Mouse (Mus musculus) hindbrain, embryonic 13.5 days (tissue): ENCODE measurements around the gene Ergic1. TPM values are rescaled to one million over a fixed set of nuclear protein-coding genes. Genes with fewer than 3 reads are reported as not detected.

Source experiments
- ATAC-seq: fragments of 200-750 bp; cut with Nextera tagmentation; 2 replicates; pipeline ENCODE4 v1.8.0; 2017; ENCODE audit warnings: moderate TSS enrichment; ENCODE audit not compliant: low FRiP score
- H3K27ac ChIP-seq: fragments of 300-500 bp; sonication (generic); 2 replicates; pipeline ENCODE4 v1.5.1; 2015; ENCODE audit warnings: inconsistent platforms, mild to moderate bottlenecking, moderate library complexity
- H3K27me3 ChIP-seq: fragments of 300-500 bp; sonication (generic); 2 replicates; pipeline ENCODE4 v1.6.1; 2015; ENCODE audit warnings: mild to moderate bottlenecking, inconsistent platforms
- H3K36me3 ChIP-seq: fragments of 300-500 bp; sonication (generic); 2 replicates; pipeline ENCODE4 v1.6.1; 2015; ENCODE audit warnings: mild to moderate bottlenecking, inconsistent platforms
- H3K4me1 ChIP-seq: fragments of 300-500 bp; sonication (generic); replicated peaks from 2 replicates; pipeline ENCODE4 v1.6.1; 2015; ENCODE audit warnings: inconsistent platforms
- H3K4me2 ChIP-seq: fragments of 300-500 bp; sonication (generic); 2 replicates; pipeline ENCODE4 v1.6.1; 2015; ENCODE audit warnings: inconsistent platforms, mild to moderate bottlenecking, moderate library complexity
- H3K4me3 ChIP-seq: fragments of 300-500 bp; sonication (generic); 2 replicates; pipeline ENCODE4 v1.5.1; 2015; ENCODE audit warnings: mild to moderate bottlenecking, inconsistent platforms
- H3K9ac ChIP-seq: fragments of 300-500 bp; sonication (generic); 2 replicates; pipeline ENCODE4 v1.6.1; 2015; ENCODE audit warnings: mild to moderate bottlenecking, inconsistent platforms
- H3K9me3 ChIP-seq: fragments of 300-500 bp; sonication (generic); 2 replicates; pipeline ENCODE4 v1.6.1; 2016; ENCODE audit warnings: inconsistent platforms
- WGBS: fragments of 180-500 bp; shearing (Covaris S2); methylation state at CpG from one replicate; pipeline ENCODE4 v1.1.7; 2015; 5-methylcytosine and 5-hydroxymethylcytosine counted together
- polyA plus RNA-seq: library from polyadenylated mRNA; unstranded; fragments of >200 nt; fragmentation: Nextera tagmentation; extraction: Ambion mirVana; gene quantifications from 2 replicates; pipeline ENCODE4 v1.2.1, GENCODE M21; 2015

Gene Ergic1
- polyA plus RNA-seq, 1 experiment from 2014 or later = 86.8 TPM

GRCm38 (mm10) chr17:26567818-26568173 lies 6.5 kb downstream of the Ergic1 start:
- Histone ChIP-seq H3K4me1 (peaks cover 27% of the 10 kb centered on the region), H3K9me3 (peaks cover 3% of the 10 kb centered on the region; the same call in 1 of the 2 replicates), H3K27me3 (no peaks in the 10 kb centered on the region), H3K4me3 (no peak overlapping the region), H3K4me2 (no peak overlapping the region), H3K36me3 (peaks cover 85% of the 10 kb centered on the region), H3K9ac (no peak overlapping the region), H3K27ac (no peak overlapping the region)
- no peak for ATAC-seq
- 97% methylated on average over 4 of the region's 4 CpGs for WGBS

GRCm38 (mm10) chr17:26569594-26570350 lies 8.5 kb downstream of the Ergic1 start:
- H3K27ac ChIP-seq = no peak overlapping the region
- peaks cover 3% of the 10 kb centered on the region; the same call in 1 of the 2 replicates for H3K9me3 ChIP-seq
- ATAC-seq = no peak
- no peak overlapping the region for H3K9ac ChIP-seq
- H3K36me3 ChIP-seq = peaks cover 73% of the 10 kb centered on the region
- no peak overlapping the region for H3K4me3 ChIP-seq
- WGBS = 91% methylated on average over 4 of the region's 4 CpGs
- 0 out of 2 replicates have a peak, but pooled peaks cover 14% of the 10 kb centered on the region for H3K4me1 ChIP-seq
- no peak overlapping the region for H3K4me2 ChIP-seq
- no peaks in the 10 kb centered on the region for H3K27me3 ChIP-seq

DNA sequence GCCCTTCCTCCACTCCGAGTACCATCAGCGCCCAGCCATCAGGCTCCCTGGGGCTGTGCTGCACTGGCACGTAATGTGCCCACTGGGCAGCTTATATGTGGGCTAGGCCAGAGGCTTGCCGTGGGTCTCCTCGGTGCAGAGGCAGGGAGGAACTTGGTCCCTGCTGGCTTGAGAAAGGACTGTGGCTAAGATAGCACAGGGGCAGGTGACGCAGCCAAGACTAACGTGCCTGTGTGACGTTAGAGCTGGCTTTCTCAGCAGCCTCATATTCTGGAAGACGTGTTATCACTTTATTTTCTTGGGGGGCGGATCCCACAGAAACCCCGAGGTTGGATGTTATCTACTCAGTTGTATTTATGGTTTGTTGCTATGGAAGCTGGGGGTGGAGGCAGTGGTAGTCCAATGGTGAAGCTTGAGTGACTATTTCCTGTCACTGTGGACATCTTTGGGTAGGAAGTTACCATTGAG lies 9.4 kb downstream of the Ergic1 start:
- no peak overlapping the region for H3K9ac ChIP-seq
- no peak overlapping the region for H3K4me2 ChIP-seq
- H3K4me3 ChIP-seq = no peak overlapping the region
- WGBS = 94% methylated on average over 11 of the region's 11 CpGs
- H3K27ac ChIP-seq = no peak overlapping the region
- peaks cover 3% of the 10 kb centered on the region; the same call in 1 of the 2 replicates for H3K9me3 ChIP-seq
- no peak for ATAC-seq
- H3K27me3 ChIP-seq = no peaks in the 10 kb centered on the region
- peaks cover 74% of the 10 kb centered on the region for H3K36me3 ChIP-seq
- peaks cover 21% of the 10 kb centered on the region; the same call in 1 of the 2 replicates for H3K4me1 ChIP-seq

DNA sequence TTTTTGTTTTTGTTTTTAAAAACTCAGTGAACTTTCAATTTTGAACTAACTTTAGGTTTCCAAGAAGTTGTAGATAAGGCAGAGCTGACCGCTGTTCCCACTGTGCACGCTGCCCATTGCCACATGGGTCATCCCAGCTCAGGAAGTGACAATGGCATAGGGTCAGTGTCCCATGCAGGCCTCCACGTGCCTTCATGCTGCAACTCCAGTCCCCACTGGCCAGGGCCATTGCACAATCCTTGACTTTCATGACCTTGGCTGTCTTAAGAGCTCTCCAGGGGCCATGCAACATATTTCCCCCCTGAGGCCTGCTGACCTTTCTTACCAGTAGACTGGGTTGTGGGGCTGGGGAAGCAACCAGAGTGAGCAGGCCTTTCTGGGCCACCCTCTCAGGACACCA lies 10.1 kb downstream of the Ergic1 start:
- Histone ChIP-seq H3K4me1 (peaks cover 26% of the 10 kb centered on the region; the same call in 1 of the 2 replicates), H3K4me2 (no peak overlapping the region), H3K27ac (no peak overlapping the region), H3K36me3 (peaks cover 75% of the 10 kb centered on the region), H3K4me3 (no peak overlapping the region), H3K9ac (no peak overlapping the region), H3K27me3 (no peaks in the 10 kb centered on the region), H3K9me3 (no peaks in the 10 kb centered on the region)
- WGBS = 88% methylated on average over 3 of the region's 3 CpGs
- ATAC-seq = no peak

DNA sequence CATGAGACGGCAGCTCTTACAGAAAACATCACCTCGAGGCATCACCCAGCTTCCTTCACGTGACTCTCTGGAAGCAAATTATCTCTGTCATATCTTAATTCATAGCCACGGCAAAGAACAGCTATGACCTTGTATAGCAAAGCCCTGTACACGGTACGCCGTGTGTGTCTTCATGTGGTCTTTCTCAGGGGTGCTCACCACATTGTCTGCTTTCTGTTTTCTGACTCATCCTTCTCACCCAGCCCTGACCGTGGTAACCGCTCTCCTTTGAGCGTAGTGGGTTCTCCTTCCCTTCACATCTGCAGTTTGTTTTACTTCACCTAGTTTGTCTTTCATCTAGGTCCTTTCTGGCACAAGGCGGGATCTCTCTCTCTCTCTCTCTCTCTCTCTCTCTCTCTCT lies 11.0 kb downstream of the Ergic1 start:
- H3K36me3 ChIP-seq = peaks cover 68% of the 10 kb centered on the region
- no peaks in the 10 kb centered on the region for H3K27me3 ChIP-seq

GRCm38 (mm10) chr17:26574118-26574517 lies 12.8 kb downstream of the Ergic1 start:
- H3K4me3 ChIP-seq = no peak overlapping the region
- ATAC-seq = no peak

More for the DNA sequence above, 11.0 kb downstream of the Ergic1 start:
- Histone ChIP-seq H3K9me3 (no peaks in the 10 kb centered on the region), H3K4me2 (no peak overlapping the region), H3K4me3 (no peak overlapping the region), H3K9ac (no peak overlapping the region), H3K27ac (no peak overlapping the region), H3K4me1 (peaks cover 26% of the 10 kb centered on the region; the same call in 1 of the 2 replicates)
- no peak for ATAC-seq
- WGBS = 90% methylated on average over 11 of the region's 11 CpGs

DNA sequence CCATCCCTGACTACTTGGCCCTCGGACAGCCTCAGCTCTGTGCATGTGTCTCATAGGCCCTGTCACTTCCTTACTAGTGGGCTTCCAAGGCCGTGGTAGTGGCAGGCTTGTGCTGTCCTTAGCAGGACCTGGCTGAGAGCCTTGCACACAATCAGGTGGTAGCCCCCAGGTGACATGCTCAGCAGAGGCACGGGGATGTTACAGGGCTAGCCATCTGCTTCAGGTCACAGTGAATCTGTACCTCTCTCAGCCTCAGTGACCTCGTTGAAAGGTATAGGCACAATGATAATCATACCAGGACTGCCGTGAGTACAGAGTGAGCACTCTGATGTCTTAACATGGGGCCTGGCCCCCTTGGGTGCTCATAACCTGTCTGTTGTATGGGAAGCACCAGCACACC lies 13.4 kb downstream of the Ergic1 start:
- Histone ChIP-seq H3K36me3 (peaks cover 56% of the 10 kb centered on the region), H3K27ac (no peak overlapping the region), H3K27me3 (no peaks in the 10 kb centered on the region), H3K4me2 (no peak overlapping the region), H3K9ac (no peak overlapping the region), H3K9me3 (no peaks in the 10 kb centered on the region), H3K4me1 (peaks cover 26% of the 10 kb centered on the region; the same call in 1 of the 2 replicates), H3K4me3 (no peak overlapping the region)
- WGBS = 90% methylated on average over 5 of the region's 5 CpGs
- no peak for ATAC-seq

More at GRCm38 (mm10) chr17:26574118-26574517, 12.8 kb downstream of the Ergic1 start:
- no peak overlapping the region for H3K27ac ChIP-seq
- no peak overlapping the region for H3K9ac ChIP-seq
- H3K27me3 ChIP-seq = no peaks in the 10 kb centered on the region
- 94% methylated on average over 11 of the region's 11 CpGs for WGBS
- H3K4me1 ChIP-seq = peaks cover 26% of the 10 kb centered on the region; the same call in 1 of the 2 replicates
- no peak overlapping the region for H3K4me2 ChIP-seq
- H3K36me3 ChIP-seq = peaks cover 62% of the 10 kb centered on the region
- no peaks in the 10 kb centered on the region for H3K9me3 ChIP-seq

- 83% methylated on average over 12 of the region's 12 CpGs for whole genome bisulfite sequencing
- peaks cover 51% of the 10 kb centered on the region for H3K36me3 ChIP-seq
- H3K27ac ChIP-seq = no peak overlapping the region
- no peak for ATAC-seq
- no peaks in the 10 kb centered on the region for H3K27me3 ChIP-seq
- peaks cover 22% of the 10 kb centered on the region; the same call in 1 of the 2 replicates for H3K4me1 ChIP-seq
- H3K4me3 ChIP-seq = no peak overlapping the region
- H3K9me3 ChIP-seq = no peaks in the 10 kb centered on the region
- H3K9ac ChIP-seq = no peak overlapping the region
- H3K4me2 ChIP-seq = no peak overlapping the region
Observed at GRCm38 (mm10) chr17:26575786-26576690, 14.7 kb downstream of the Ergic1 start.

GRCm38 (mm10) chr17:26576833-26577232 lies 15.5 kb downstream of the Ergic1 start:
- Histone ChIP-seq H3K27ac (no peak overlapping the region), H3K4me3 (no peak overlapping the region), H3K27me3 (no peaks in the 10 kb centered on the region), H3K9me3 (no peaks in the 10 kb centered on the region), H3K4me1 (peaks cover 24% of the 10 kb centered on the region), H3K4me2 (no peak overlapping the region), H3K36me3 (peaks cover 51% of the 10 kb centered on the region), H3K9ac (no peak overlapping the region)
- WGBS = 92% methylated on average over 7 of the region's 7 CpGs
- ATAC-seq = no peak

- Histone ChIP-seq H3K9me3 (no peaks in the 10 kb centered on the region), H3K4me1 (peaks cover 29% of the 10 kb centered on the region), H3K9ac (no peak overlapping the region), H3K27me3 (no peaks in the 10 kb centered on the region), H3K4me3 (no peak overlapping the region), H3K4me2 (no peak overlapping the region), H3K36me3 (peaks cover 46% of the 10 kb centered on the region), H3K27ac (no peak overlapping the region)
- no peak for ATAC-seq
- 92% methylated on average over 11 of the region's 11 CpGs for WGBS
Observed at GRCm38 (mm10) chr17:26577309-26577708, 16.0 kb downstream of the Ergic1 start.

DNA sequence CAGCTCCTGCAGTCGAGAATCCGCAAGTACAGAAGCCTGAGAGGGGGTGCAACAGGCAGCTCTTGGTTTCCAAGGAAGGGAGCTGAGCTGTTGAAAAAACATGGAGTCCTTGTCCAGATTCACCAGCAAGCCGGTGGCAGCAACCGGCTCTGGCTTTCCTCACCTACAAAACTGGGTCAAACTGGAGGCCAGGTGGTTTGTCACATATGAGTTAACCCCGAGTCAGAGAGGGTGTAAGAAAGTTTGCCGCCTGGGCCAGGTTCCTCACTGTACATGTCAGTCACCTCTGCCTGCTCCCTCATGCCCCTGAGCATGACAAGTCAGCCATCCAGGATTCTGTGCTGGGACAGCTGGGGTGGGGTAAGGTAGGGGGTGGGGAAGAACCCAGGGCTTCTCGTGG lies 16.9 kb downstream of the Ergic1 start:
- Histone ChIP-seq H3K4me1 (peaks cover 33% of the 10 kb centered on the region), H3K4me2 (no peak overlapping the region), H3K36me3 (peaks cover 47% of the 10 kb centered on the region), H3K9ac (no peak overlapping the region), H3K4me3 (no peak overlapping the region), H3K27me3 (no peaks in the 10 kb centered on the region), H3K9me3 (no peaks in the 10 kb centered on the region), H3K27ac (no peak overlapping the region)
- no peak for ATAC-seq
- 90% methylated on average over 7 of the region's 7 CpGs for WGBS

DNA sequence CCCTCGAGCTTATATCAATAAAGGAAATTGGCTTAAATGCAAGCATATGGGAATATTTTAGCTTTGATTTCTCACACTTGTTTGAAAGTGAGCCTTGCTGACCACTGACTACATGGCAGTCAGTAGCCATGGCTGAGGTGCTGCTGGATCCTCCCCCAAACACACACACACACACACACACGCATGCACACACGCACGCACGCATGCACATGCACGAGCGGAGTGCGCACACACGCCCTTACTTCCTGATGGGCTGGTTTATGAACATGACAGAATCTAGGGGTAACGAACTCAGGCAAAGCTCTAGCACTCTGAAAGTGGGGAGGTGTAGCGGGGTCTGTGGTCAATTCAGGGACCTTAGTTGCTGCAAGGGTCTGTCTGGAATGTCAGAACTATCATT lies 17.5 kb downstream of the Ergic1 start:
- 96% methylated on average over 11 of the region's 11 CpGs for WGBS
- H3K27me3 ChIP-seq = no peaks in the 10 kb centered on the region

More for the DNA sequence above, 17.5 kb downstream of the Ergic1 start:
- no peaks in the 10 kb centered on the region for H3K9me3 ChIP-seq
- no peak overlapping the region for H3K4me2 ChIP-seq
- H3K4me3 ChIP-seq = no peak overlapping the region
- H3K9ac ChIP-seq = no peak overlapping the region
- H3K36me3 ChIP-seq = peaks cover 51% of the 10 kb centered on the region
- H3K27ac ChIP-seq = no peak overlapping the region
- peaks cover 34% of the 10 kb centered on the region for H3K4me1 ChIP-seq
- no peak for ATAC-seq
